In genomic region chr16:56478575-56479191, GRCm38 (mm10) we compare ENCODE assay signal across 8 mouse cellular contexts. TPM values are rescaled to one million over a fixed set of nuclear protein-coding genes. Genes with fewer than 3 reads are reported as not detected.
DNase-seq lines count a peak whose midpoint lies in the region; ATAC-seq lines count a peak whose summit lies in the region.

No protein-coding gene starts in this region.

- H3K4me2 ChIP-seq in kidney, embryonic 14.5 days (replicated peaks; ENCODE audit: low read depth, low read length) = peak overlapping the region; percentile 39
- H3K4me2 ChIP-seq in intestine, embryonic 16.5 days (ENCODE audit: low read depth, low read length) = peak overlapping the region; percentile 51

- H3K4me3 ChIP-seq in kidney, embryonic 14.5 days (ENCODE audit: low read length) = peak overlapping the region; percentile 36
- H3K4me3 ChIP-seq in intestine, embryonic 16.5 days (ENCODE audit: low read length) = peak overlapping the region; percentile 43

- no peaks in the 10 kb centered on the region for H3K27me3 ChIP-seq in kidney, embryonic 14.5 days (ENCODE audit: control insufficient read depth, insufficient read depth, low read length)
- no peaks in the 10 kb centered on the region for H3K27me3 ChIP-seq in intestine, embryonic 16.5 days (replicated peaks; ENCODE audit: control insufficient read depth, insufficient read depth, low read length)

- peak; percentile 40 for ATAC-seq in kidney, embryonic 14.5 days (ENCODE audit: low FRiP score, low TSS enrichment)
- peak; percentile 73 for ATAC-seq in intestine, embryonic 16.5 days

- H3K9me3 ChIP-seq in kidney, embryonic 14.5 days (ENCODE audit: control insufficient read depth, low read length) = no peaks in the 10 kb centered on the region
- no peaks in the 10 kb centered on the region for H3K9me3 ChIP-seq in intestine, embryonic 16.5 days (ENCODE audit: control insufficient read depth, low read length)

- H3K36me3 ChIP-seq in kidney, embryonic 14.5 days (ENCODE audit: control insufficient read depth, insufficient read depth, low read length) = no peaks in the 10 kb centered on the region
- no peaks in the 10 kb centered on the region for H3K36me3 ChIP-seq in intestine, embryonic 16.5 days (ENCODE audit: control insufficient read depth, insufficient read depth, low read length)

- H3K4me1 ChIP-seq in kidney, embryonic 14.5 days (ENCODE audit: control insufficient read depth, insufficient read depth, low read length) = no peaks in the 10 kb centered on the region
- H3K4me1 ChIP-seq in intestine, embryonic 16.5 days (ENCODE audit: control insufficient read depth, insufficient read depth, low read length) = no peaks in the 10 kb centered on the region

- H3K27ac ChIP-seq in kidney, embryonic 14.5 days (ENCODE audit: low read depth, low read length) = peak overlapping the region; percentile 38; the same call in 1 of the 2 replicates
- H3K27ac ChIP-seq in intestine, embryonic 16.5 days (ENCODE audit: low read length) = no peak overlapping the region

- peak overlapping the region; percentile 28; the same call in 1 of the 2 replicates for H3K9ac ChIP-seq in kidney, embryonic 14.5 days (ENCODE audit: low read depth, low read length)
- 0 out of 2 replicates have a peak overlapping the region, but pooled peaks have one; percentile 34 for H3K9ac ChIP-seq in intestine, embryonic 16.5 days (ENCODE audit: low read depth, low read length)

- DNase-seq in kidney, adult 11 months = no peak
- peak; percentile 26 for DNase-seq in embryo, embryonic 11.5 days (ENCODE audit: low read depth, low spot score)
- DNase-seq in neural tube, embryonic 10.5 days (ENCODE audit: extremely low spot score, low spot score) = peak; percentile 15
- no peak for DNase-seq in spleen, postnatal 4 days (ENCODE audit: low spot score in 2 of 2)
- DNase-seq in urinary bladder, adult 2 months (ENCODE audit: low spot score) = no peak
- no peak for DNase-seq in right cerebral cortex, postnatal 4 days

- 9% methylated on average over 12 of the region's 12 CpGs for WGBS in kidney, embryonic 14.5 days
- 25% methylated on average over 12 of the region's 12 CpGs for WGBS in intestine, embryonic 16.5 days

RNA-seq across cellular contexts. Expression of gene Abi3bp, which starts 1.0 kb away (rescaled TPM):
- 2.4 and 2.5 TPM in 2 replicates for polyA plus RNA-seq in kidney, embryonic 14.5 days (2014; fragmentation: Nextera tagmentation; extraction: Ambion mirVana)
- polyA plus RNA-seq in intestine, embryonic 16.5 days (2015; fragmentation: Nextera tagmentation; extraction: Ambion mirVana) = 10.0 and 10.2 TPM in 2 replicates
- polyA plus RNA-seq in urinary bladder, adult 2 months (2012; rRNA removed) = 31.1 and 35.7 TPM in 2 replicates

Comparison
In these comparisons a context has a peak if more than half of its experiments do, and no peak if none do; other contexts are left out.
1. DNase-seq: peak in embryo, embryonic 11.5 days (single experiment) and neural tube, embryonic 10.5 days (single experiment); none in kidney, adult 11 months (single experiment), spleen, postnatal 4 days (0 of 2), urinary bladder, adult 2 months (single experiment) and right cerebral cortex, postnatal 4 days (single experiment).